Mouse (Mus musculus): ENCODE measurements at regions not wholly inside any gene's neighbourhood (a gene's known extent, or its start where the extent isn't known, plus 50 kb on each side); places are given as distances from the start of the nearest gene placed in this dataset.

DNA sequence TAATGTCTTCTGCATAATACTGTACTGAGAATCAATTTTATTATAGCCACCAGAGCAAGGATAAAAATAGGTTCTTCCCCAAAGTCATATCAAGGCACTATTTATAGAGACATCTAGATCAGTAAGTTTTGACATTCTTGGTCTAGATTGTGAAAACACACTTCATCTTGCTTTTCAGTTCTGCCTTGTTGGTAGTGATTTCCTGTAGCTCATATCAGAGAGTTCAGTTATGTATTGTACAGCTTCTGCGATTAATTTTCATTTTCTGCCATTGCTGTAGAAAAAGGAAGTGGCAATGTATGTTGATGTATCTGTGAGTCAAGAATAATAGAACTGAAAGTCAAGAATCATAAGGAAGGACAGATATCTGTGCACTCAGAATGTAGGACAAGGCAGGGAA, 575.6 kb upstream of the Zeb2 start:
- TF ChIP-seq UBTF (IDR thresholded peaks at IDR 0.05; ENCODE audit: borderline replicate concordance, insufficient read depth, low read depth, low read length) = no peak
- TF ChIP-seq MAX (IDR thresholded peaks at IDR 0.05; ENCODE audit: low read length) = no peak
- no peak for TF ChIP-seq USF1 (IDR thresholded peaks at IDR 0.05; ENCODE audit: low read depth, low read length)
- TF ChIP-seq HCFC1 (IDR thresholded peaks at IDR 0.05; ENCODE audit: low read depth, low read length) = no peak
- TF ChIP-seq RCOR1 (IDR thresholded peaks at IDR 0.05; ENCODE audit: low read depth, low read length) = no peak
- TF ChIP-seq SIN3A (IDR thresholded peaks at IDR 0.05; ENCODE audit: low read length) = no peak
- TF ChIP-seq KAT2A (conservative IDR thresholded peaks at IDR 0.05; ENCODE audit: low read depth, low read length) = no peak
- TF ChIP-seq CTCF (IDR thresholded peaks at IDR 0.05 in 2 of 3, conservative IDR thresholded peaks at IDR 0.05 in 1 of 3; ENCODE audit: control insufficient read depth in 1 of 3, insufficient read depth in 1 of 3, low read depth in 2 of 3, low read length in 3 of 3, poor library complexity in 1 of 3, severe bottlenecking in 1 of 3) = no peak
- no peak for TF ChIP-seq USF2 (IDR thresholded peaks at IDR 0.05; ENCODE audit: borderline replicate concordance in 1 of 2, insufficient read depth in 1 of 2, low read depth in 1 of 2, low read length in 2 of 2)
- TF ChIP-seq MYC (IDR thresholded peaks at IDR 0.05; ENCODE audit: low read depth, low read length) = no peak
- TF ChIP-seq POLR2A (IDR thresholded peaks at IDR 0.05; ENCODE audit: control insufficient read depth in 1 of 2, insufficient read depth in 1 of 2, low read depth in 1 of 2, low read length in 2 of 2, poor library complexity in 1 of 2) = no peak
- no peak for TF ChIP-seq SMC3 (IDR thresholded peaks at IDR 0.05; ENCODE audit: low read depth, low read length)
- no peak for TF ChIP-seq ZNF384 (IDR thresholded peaks at IDR 0.05; ENCODE audit: low read depth, low read length)
- TF ChIP-seq GATA1 (IDR thresholded peaks at IDR 0.05; ENCODE audit: low read depth, low read length) = no peak
- no peak for TF ChIP-seq MXI1 (IDR thresholded peaks at IDR 0.05; ENCODE audit: low read depth, low read length)
- TF ChIP-seq CHD2 (IDR thresholded peaks at IDR 0.05; ENCODE audit: low read length) = no peak
- H3K79me2 ChIP-seq (ENCODE audit: control insufficient read depth, insufficient read depth, low read length, poor library complexity) = no peaks in the 10 kb centered on the region
- H3K36me3 ChIP-seq (ENCODE audit: control insufficient read depth in 1 of 2, insufficient read depth in 2 of 2, low read length in 2 of 2) = no peaks in the 10 kb centered on the region
- no peaks in the 10 kb centered on the region for H3K4me1 ChIP-seq (ENCODE audit: control insufficient read depth in 1 of 2, insufficient read depth in 2 of 2, low read length in 2 of 2)
- no peak overlapping the region for H3K9ac ChIP-seq (ENCODE audit: control insufficient read depth, low read depth, low read length, poor library complexity, severe bottlenecking)
- no peaks in the 10 kb centered on the region for H3K27me3 ChIP-seq (ENCODE audit: control insufficient read depth in 1 of 2, insufficient read depth in 2 of 2, low read length in 2 of 2)
- DNase-seq (ENCODE audit: low read depth, low spot score) = no peak
- H3K27ac ChIP-seq (ENCODE audit: control insufficient read depth, low read depth, low read length) = no peak overlapping the region
- no peaks in the 10 kb centered on the region for H3K9me3 ChIP-seq (replicated peaks; ENCODE audit: insufficient read depth, low read length)
- no peak overlapping the region for H3K4me3 ChIP-seq (ENCODE audit: control insufficient read depth in 1 of 2, insufficient read depth in 1 of 2, low read depth in 2 of 2, low read length in 2 of 2)

DNA sequence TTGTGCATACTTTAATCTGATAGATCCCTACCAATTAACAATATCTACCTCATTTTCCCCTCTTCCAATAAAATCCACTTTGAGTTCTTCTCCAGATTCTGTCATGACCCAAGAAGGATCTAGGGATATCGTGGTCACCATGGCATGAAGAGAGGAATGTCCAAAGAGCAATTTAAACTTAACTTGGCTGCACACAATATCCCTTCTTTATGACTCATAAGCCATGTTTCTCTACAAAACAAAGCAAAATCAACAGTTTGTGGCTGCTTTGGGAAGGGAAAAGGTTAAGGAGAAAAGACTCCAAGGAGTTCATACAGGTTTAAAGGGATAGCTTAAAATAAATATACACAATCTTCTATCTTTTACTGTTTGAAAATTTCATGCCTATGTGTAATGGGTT, 571.8 kb upstream of the Zeb2 start:
- Histone ChIP-seq H3K27me3 (ENCODE audit: control insufficient read depth in 1 of 2, insufficient read depth in 2 of 2, low read length in 2 of 2) (no peaks in the 10 kb centered on the region), H3K79me2 (ENCODE audit: control insufficient read depth, insufficient read depth, low read length, poor library complexity) (no peaks in the 10 kb centered on the region), H3K27ac (ENCODE audit: control insufficient read depth, low read depth, low read length) (no peak overlapping the region), H3K9ac (ENCODE audit: control insufficient read depth, low read depth, low read length, poor library complexity, severe bottlenecking) (no peak overlapping the region), H3K4me3 (ENCODE audit: control insufficient read depth in 1 of 2, insufficient read depth in 1 of 2, low read depth in 2 of 2, low read length in 2 of 2) (no peak overlapping the region), H3K36me3 (ENCODE audit: control insufficient read depth in 1 of 2, insufficient read depth in 2 of 2, low read length in 2 of 2) (no peaks in the 10 kb centered on the region), H3K4me1 (ENCODE audit: control insufficient read depth in 1 of 2, insufficient read depth in 2 of 2, low read length in 2 of 2) (no peaks in the 10 kb centered on the region), H3K9me3 (replicated peaks; ENCODE audit: insufficient read depth, low read length) (no peaks in the 10 kb centered on the region)
- TF ChIP-seq NELFE (IDR thresholded peaks at IDR 0.05; ENCODE audit: low read depth, low read length) = no peak
- no peak for TF ChIP-seq CTCF (IDR thresholded peaks at IDR 0.05 in 2 of 3, conservative IDR thresholded peaks at IDR 0.05 in 1 of 3; ENCODE audit: control insufficient read depth in 1 of 3, insufficient read depth in 1 of 3, low read depth in 2 of 3, low read length in 3 of 3, poor library complexity in 1 of 3, severe bottlenecking in 1 of 3)
- no peak for TF ChIP-seq EP300 (IDR thresholded peaks at IDR 0.05; ENCODE audit: low read depth in 1 of 2, low read length in 2 of 2)
- no peak for TF ChIP-seq ZMIZ1 (IDR thresholded peaks at IDR 0.05; ENCODE audit: low read depth, low read length)
- TF ChIP-seq MAFK (IDR thresholded peaks at IDR 0.05; ENCODE audit: borderline replicate concordance, low read depth, low read length) = no peak
- TF ChIP-seq RCOR1 (IDR thresholded peaks at IDR 0.05; ENCODE audit: low read depth, low read length) = no peak
- no peak for TF ChIP-seq TCF12 (IDR thresholded peaks at IDR 0.05; ENCODE audit: low read depth, low read length)
- no peak for TF ChIP-seq HCFC1 (IDR thresholded peaks at IDR 0.05; ENCODE audit: low read depth, low read length)
- TF ChIP-seq CHD2 (IDR thresholded peaks at IDR 0.05; ENCODE audit: low read length) = no peak
- TF ChIP-seq BHLHE40 (IDR thresholded peaks at IDR 0.05; ENCODE audit: borderline replicate concordance, low read depth, low read length) = no peak
- TF ChIP-seq POLR2AphosphoS5 (IDR thresholded peaks at IDR 0.05; ENCODE audit: borderline replicate concordance, low read depth, low read length) = no peak
- TF ChIP-seq E2F4 (IDR thresholded peaks at IDR 0.05; ENCODE audit: borderline replicate concordance, low read depth, low read length) = no peak
- no peak for TF ChIP-seq GABPA (IDR thresholded peaks at IDR 0.05; ENCODE audit: low read depth, low read length)
- TF ChIP-seq MAX (IDR thresholded peaks at IDR 0.05; ENCODE audit: low read length) = no peak
- no peak for TF ChIP-seq MXI1 (IDR thresholded peaks at IDR 0.05; ENCODE audit: low read depth, low read length)
- no peak for TF ChIP-seq USF2 (IDR thresholded peaks at IDR 0.05; ENCODE audit: borderline replicate concordance in 1 of 2, insufficient read depth in 1 of 2, low read depth in 1 of 2, low read length in 2 of 2)
- no peak for TF ChIP-seq RAD21 (IDR thresholded peaks at IDR 0.05; ENCODE audit: low read depth, low read length)
- no peak for TF ChIP-seq SIN3A (IDR thresholded peaks at IDR 0.05; ENCODE audit: low read length)
- TF ChIP-seq TAL1 (IDR thresholded peaks at IDR 0.05; ENCODE audit: low read length) = no peak
- no peak for TF ChIP-seq ELF1 (IDR thresholded peaks at IDR 0.05; ENCODE audit: low read depth, low read length)
- no peak for DNase-seq (ENCODE audit: low read depth, low spot score)
